Mouse (Mus musculus) liver, embryonic 11.5 days (tissue): ENCODE measurements around the gene Mfsd5. TPM values are rescaled to one million over a fixed set of nuclear protein-coding genes. Genes with fewer than 3 reads are reported as not detected.

ENCODE experiments used
- ATAC-seq: fragments of 200-750 bp; cut with Nextera tagmentation; replicated peaks from 2 replicates; pipeline ENCODE4 v1.8.0; 2017; ENCODE audit warnings: moderate number of reproducible peaks, mild to moderate bottlenecking, moderate TSS enrichment, moderate library complexity; ENCODE audit not compliant: low FRiP score
- DNase-seq: peaks from one replicate; pipeline ENCODE4 v3.0.0-alpha.2; 2017; ENCODE audit warnings: low spot score
- H3K27ac ChIP-seq: fragments of 300-500 bp; sonication (generic); 2 replicates; pipeline ENCODE4 v1.5.1; 2014; ENCODE audit warnings: mild to moderate bottlenecking, low read depth, low read length, control low read depth
- H3K27me3 ChIP-seq: fragments of 300-500 bp; sonication (generic); replicated peaks from 2 replicates; pipeline ENCODE4 v1.6.1; 2014; ENCODE audit warnings: low read length, mixed read lengths; ENCODE audit not compliant: control insufficient read depth, insufficient read depth
- H3K36me3 ChIP-seq: fragments of 300-500 bp; sonication (generic); 2 replicates; pipeline ENCODE4 v1.6.1; 2014; ENCODE audit warnings: mild to moderate bottlenecking, low read length, moderate library complexity, mixed read lengths; ENCODE audit not compliant: control insufficient read depth, insufficient read depth
- H3K4me1 ChIP-seq: fragments of 300-500 bp; sonication (generic); replicated peaks from 2 replicates; pipeline ENCODE4 v1.6.1; 2014; ENCODE audit warnings: low read length, mixed read lengths; ENCODE audit not compliant: control insufficient read depth, insufficient read depth
- H3K4me2 ChIP-seq: fragments of 300-500 bp; sonication (generic); 2 replicates; pipeline ENCODE4 v1.6.1; 2014; ENCODE audit warnings: mild to moderate bottlenecking, control low read depth, moderate library complexity
- H3K4me3 ChIP-seq: fragments of 300-500 bp; sonication (generic); 2 replicates; pipeline ENCODE4 v1.5.1; 2014; ENCODE audit warnings: low read depth, low read length, control low read depth
- H3K9ac ChIP-seq: fragments of 300-500 bp; sonication (generic); 2 replicates; pipeline ENCODE4 v1.6.1; 2014; ENCODE audit warnings: low read depth, low read length, control low read depth
- H3K9me3 ChIP-seq: fragments of 300-500 bp; sonication (generic); 2 replicates; pipeline ENCODE4 v1.6.1; 2016; ENCODE audit warnings: low read length, inconsistent platforms, mixed read lengths; ENCODE audit not compliant: control insufficient read depth
- WGBS: fragments of 180-500 bp; shearing (Covaris S2); extraction: QIAGEN DNeasy Blood & Tissue Kit; methylation state at CpG from one replicate; pipeline ENCODE4 v1.1.7; 2014; 5-methylcytosine and 5-hydroxymethylcytosine counted together
- polyA plus RNA-seq: library from polyadenylated mRNA; unstranded; fragments of >200 nt; fragmentation: Nextera tagmentation; extraction: Ambion mirVana; gene quantifications from 2 replicates; pipeline ENCODE4 v1.2.1, GENCODE M21; 2014

Gene Mfsd5
- polyA plus RNA-seq, 1 experiment from 2014 or later = 58.8 TPM

DNA sequence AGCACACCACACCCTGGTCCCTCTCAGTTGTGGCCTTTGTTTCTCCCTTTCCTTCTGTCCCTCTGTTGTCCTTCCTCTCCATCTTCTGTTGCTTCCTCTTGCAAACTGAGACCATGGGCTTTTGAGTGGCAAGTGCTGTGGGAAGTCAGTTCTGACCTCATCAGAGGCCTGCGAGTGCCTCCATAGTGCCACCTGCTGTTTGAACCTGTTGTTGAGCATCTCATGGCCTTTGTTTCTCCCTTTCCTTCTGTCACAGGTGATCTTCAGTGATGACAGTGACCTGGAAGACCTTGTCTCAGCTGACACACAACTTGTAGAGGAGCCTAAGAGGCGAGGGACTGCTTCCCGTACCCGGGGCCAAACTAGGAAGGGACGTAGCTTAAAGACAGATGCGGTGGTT lies 37.0 kb downstream of the Mfsd5 start:
- ATAC-seq = no peak
- Histone ChIP-seq H3K4me3 (no peak overlapping the region), H3K4me2 (no peak overlapping the region), H3K27ac (no peak overlapping the region), H3K27me3 (no peaks in the 10 kb centered on the region), H3K4me1 (no peaks in the 10 kb centered on the region), H3K36me3 (peaks cover 67% of the 10 kb centered on the region), H3K9me3 (no peaks in the 10 kb centered on the region), H3K9ac (no peak overlapping the region)
- no peak for DNase-seq
- 88% methylated on average over 6 of the region's 6 CpGs for WGBS

DNA sequence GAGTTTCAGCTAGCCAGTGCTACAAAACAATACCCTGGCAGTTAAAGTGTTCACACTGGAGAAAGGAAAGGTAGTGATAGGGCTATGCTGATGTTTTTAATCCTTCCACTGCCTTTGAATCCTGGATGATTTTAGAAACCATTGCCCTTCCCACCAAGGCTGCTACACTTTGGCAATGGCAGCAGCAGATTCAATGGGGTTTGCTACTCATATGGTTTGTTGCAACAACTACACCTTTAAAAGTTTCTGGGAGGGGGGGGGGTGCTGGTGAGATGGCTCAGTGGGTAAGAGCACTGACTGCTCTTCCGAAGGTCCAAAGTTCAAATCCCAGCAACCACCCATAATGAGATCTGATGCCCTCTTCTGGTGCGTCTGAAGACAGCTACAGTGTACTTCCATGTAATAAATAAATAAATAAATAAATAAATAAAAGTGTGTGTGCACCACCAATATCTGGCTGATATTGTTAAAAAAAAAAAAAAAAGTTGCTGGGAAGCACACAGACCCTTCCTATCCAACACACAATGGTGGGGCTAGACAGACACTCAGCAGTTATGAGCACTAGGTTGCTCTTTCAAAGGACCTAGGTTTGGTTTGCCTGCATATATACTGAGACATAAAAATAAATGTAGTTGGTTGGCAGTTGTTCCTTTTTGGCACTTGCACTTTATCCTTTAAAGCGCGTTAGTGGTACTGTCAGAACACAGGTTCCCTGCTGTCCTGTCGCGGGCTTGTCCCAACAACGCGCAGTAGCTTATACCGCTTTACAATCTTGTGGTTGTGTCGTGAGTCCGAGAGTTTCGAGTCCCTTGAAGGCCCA lies 45.6 kb downstream of the Mfsd5 start:
- Histone ChIP-seq H3K27me3 (no peaks in the 10 kb centered on the region), H3K9me3 (no peaks in the 10 kb centered on the region), H3K36me3 (peaks cover 26% of the 10 kb centered on the region), H3K4me1 (peaks cover 5% of the 10 kb centered on the region; the same call in 1 of the 2 replicates), H3K4me3 (peak overlapping the region; percentile 90), H3K27ac (no peak overlapping the region), H3K4me2 (peak overlapping the region; percentile 76), H3K9ac (0 out of 2 replicates have a peak overlapping the region, but pooled peaks have one; percentile 37)
- DNase-seq = no peak
- WGBS = 75% methylated on average over 12 of the region's 12 CpGs
- no peak for ATAC-seq

DNA sequence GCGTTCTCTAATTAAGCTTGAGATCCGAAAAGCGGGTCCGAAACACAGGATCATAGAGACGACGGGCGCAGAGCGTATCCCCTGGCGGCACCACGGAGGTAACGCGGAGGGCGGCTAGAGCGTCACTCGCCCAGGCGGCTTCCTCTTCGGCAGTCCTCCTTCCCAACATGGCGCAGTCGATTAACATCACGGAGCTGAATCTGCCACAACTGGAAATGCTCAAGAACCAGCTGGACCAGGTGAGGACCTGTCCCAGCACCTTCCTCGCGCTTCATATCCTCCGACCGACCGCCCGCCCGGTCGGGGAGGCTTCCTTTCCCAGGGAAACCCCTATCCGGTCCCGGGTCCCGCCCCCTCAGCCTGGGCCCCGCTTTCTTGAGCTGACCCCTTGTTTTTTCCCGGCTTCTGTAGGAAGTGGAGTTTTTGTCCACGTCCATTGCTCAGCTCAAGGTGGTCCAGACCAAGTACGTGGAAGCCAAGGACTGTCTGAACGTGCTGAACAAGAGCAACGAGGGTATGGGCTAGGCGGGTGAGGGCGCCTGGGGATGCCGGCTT lies 46.8 kb downstream of the Mfsd5 start, which contains the start of gene Pfdn5:
Gene Pfdn5, plus strand, starts transcription at position 95 of the 555 bp plus-strand sequence.
- no peaks in the 10 kb centered on the region for H3K27me3 ChIP-seq
- peak within 1 kb of the TSS; percentile 90 for H3K4me3 ChIP-seq
- peak within 1 kb of the TSS; percentile 76 for H3K4me2 ChIP-seq
- H3K4me1 ChIP-seq = peaks cover 5% of the 10 kb centered on the region; the same call in 1 of the 2 replicates
- peaks cover 28% of the 10 kb centered on the region for H3K36me3 ChIP-seq
- peak; percentile 78 for DNase-seq
- peak within 1 kb of the TSS; percentile 86 for H3K9ac ChIP-seq
- WGBS = under 1% methylated on average over 40 of the region's 40 CpGs
- peak within 1 kb of the TSS; percentile 64 for H3K27ac ChIP-seq
- ATAC-seq = peak; percentile 92
- H3K9me3 ChIP-seq = no peaks in the 10 kb centered on the region

DNA sequence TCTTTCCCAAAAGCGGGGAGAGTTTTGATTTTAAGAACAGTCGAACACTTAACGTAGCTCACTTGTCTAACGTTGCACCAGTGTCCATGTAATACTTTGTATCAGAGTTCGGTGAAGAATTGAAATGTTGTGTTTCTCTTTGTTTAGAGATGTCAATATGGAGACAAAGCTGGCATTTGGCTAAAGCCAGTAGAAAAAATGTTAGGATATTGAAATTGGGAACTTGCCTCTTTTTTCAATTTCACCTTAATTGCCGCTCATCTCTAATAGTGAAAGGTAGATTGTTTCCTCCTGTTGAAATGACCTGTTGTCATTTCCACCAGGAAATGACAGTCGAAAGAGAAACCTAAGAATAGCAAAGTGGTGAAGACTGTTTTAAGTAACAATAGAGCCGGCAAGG lies 47.6 kb downstream of the Mfsd5 start:
- Histone ChIP-seq H3K4me3 (peak overlapping the region; percentile 90), H3K27me3 (no peaks in the 10 kb centered on the region), H3K27ac (0 out of 2 replicates have a peak overlapping the region, but pooled peaks have one; percentile 64), H3K4me1 (peaks cover 8% of the 10 kb centered on the region), H3K36me3 (peaks cover 28% of the 10 kb centered on the region), H3K9ac (peak overlapping the region; percentile 86), H3K4me2 (peak overlapping the region; percentile 76), H3K9me3 (no peaks in the 10 kb centered on the region)
- ATAC-seq (no peak), DNase-seq (no peak)
- 56% methylated on average over 8 of the region's 8 CpGs for WGBS

Other genes with a start within 250 kb of the Mfsd5 start
- gene Eif4b, start 205.7 kb upstream of the Mfsd5 start, polyA plus RNA-seq = 154 and 162 TPM in 2 replicates
- 13.2 and 17.8 TPM in 2 replicates for gene Tns2, start 179.0 kb upstream of the Mfsd5 start, polyA plus RNA-seq
- gene Spryd3, start 143.2 kb upstream of the Mfsd5 start, polyA plus RNA-seq = 15.1 and 18.7 TPM in 2 replicates
- gene Igfbp6, start 135.1 kb upstream of the Mfsd5 start, polyA plus RNA-seq = 0.77 and 1.1 TPM in 2 replicates
- gene Soat2, start 128.9 kb upstream of the Mfsd5 start, polyA plus RNA-seq = 31.4 and 36.2 TPM in 2 replicates
- gene Zfp740, start 76.2 kb upstream of the Mfsd5 start, polyA plus RNA-seq = 38.1 and 38.3 TPM in 2 replicates
- gene Csad, start 74.7 kb upstream of the Mfsd5 start, polyA plus RNA-seq = 33.3 and 35.1 TPM in 2 replicates
- gene Itgb7, start 47.5 kb upstream of the Mfsd5 start, polyA plus RNA-seq = 3.9 and 4.1 TPM in 2 replicates
- gene Rarg, start 21.9 kb upstream of the Mfsd5 start, polyA plus RNA-seq = 11.1 and 11.5 TPM in 2 replicates
- gene Gm9918, start 8.9 kb upstream of the Mfsd5 start, polyA plus RNA-seq = 0.13 TPM in 1 of 2 replicates, not detected in the other
- gene Espl1, start 16.8 kb downstream of the Mfsd5 start, polyA plus RNA-seq = 50.6 and 54.2 TPM in 2 replicates
- 236 and 254 TPM in 2 replicates for gene Pfdn5, start 46.7 kb downstream of the Mfsd5 start, polyA plus RNA-seq
- gene Myg1, start 52.3 kb downstream of the Mfsd5 start, polyA plus RNA-seq = 97.0 and 104 TPM in 2 replicates
- gene Aaas, start 71.3 kb downstream of the Mfsd5 start, polyA plus RNA-seq = 99.3 and 108 TPM in 2 replicates
- gene Sp7, start 87.7 kb downstream of the Mfsd5 start, polyA plus RNA-seq = 0.57 and 1.5 TPM in 2 replicates
- gene Sp1, start 126.7 kb downstream of the Mfsd5 start, polyA plus RNA-seq = 9.7 and 10.6 TPM in 2 replicates
- gene Amhr2, start 165.9 kb downstream of the Mfsd5 start, polyA plus RNA-seq = 1.1 and 1.6 TPM in 2 replicates
- 155 and 157 TPM in 2 replicates for gene Prr13, start 179.6 kb downstream of the Mfsd5 start, polyA plus RNA-seq
- 187 and 220 TPM in 2 replicates for gene Pcbp2, start 191.1 kb downstream of the Mfsd5 start, polyA plus RNA-seq
- gene Gm10337, start 224.3 kb downstream of the Mfsd5 start, polyA plus RNA-seq = not detected in 2 replicates
- 7.7 and 7.9 TPM in 2 replicates for gene Map3k12, start 237.6 kb downstream of the Mfsd5 start, polyA plus RNA-seq
- gene Tarbp2, start 238.7 kb downstream of the Mfsd5 start, polyA plus RNA-seq = 96.7 and 105 TPM in 2 replicates
- gene Npff, start 245.5 kb downstream of the Mfsd5 start, polyA plus RNA-seq = 0.86 and 1.2 TPM in 2 replicates